ENCODE assay signal across 23 mouse cellular contexts in the genomic region with DNA sequence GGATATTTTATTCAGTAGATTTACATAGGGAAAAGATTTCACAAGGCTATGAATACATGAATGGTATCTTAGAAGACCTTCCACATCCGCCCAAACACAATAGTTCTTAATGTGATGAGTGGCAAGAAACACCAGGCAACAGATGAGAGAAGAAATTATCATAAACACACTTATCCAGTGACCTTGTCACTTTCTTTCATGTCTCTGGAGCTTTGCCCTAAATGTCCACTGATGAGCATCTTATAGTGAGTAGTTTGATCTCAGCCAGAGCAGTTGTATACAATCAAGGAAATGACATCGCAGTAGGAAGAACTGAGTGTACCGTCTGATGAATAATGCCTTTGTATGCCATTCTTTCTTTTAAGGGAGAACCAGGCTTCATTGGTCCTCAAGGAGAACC.
A peak's percentile ranks its signal among the peaks of the same experiment; 100 is the strongest.
DNase-seq lines count a peak whose midpoint lies in the region; ATAC-seq and TF ChIP-seq lines count a peak whose summit lies in the region.
"Had no signal": no experiment of that assay in that cellular context is flagged by ENCODE, and none has a peak within 500 bp of the region (broad histone marks: within the 10 kb centered on the region; RNA-seq: fewer than 3 reads in every experiment).

No protein-coding gene starts in this region.

- no peak for TF ChIP-seq CTCF in hindbrain, postnatal 0 days (IDR thresholded peaks at IDR 0.05; ENCODE audit: low read depth)

- no peaks in the 10 kb centered on the region for H3K36me3 ChIP-seq in hindbrain, postnatal 0 days (ENCODE audit: insufficient read depth, low read length)
- no peaks in the 10 kb centered on the region for H3K36me3 ChIP-seq in hindbrain, embryonic 14.5 days (replicated peaks; ENCODE audit: control insufficient read depth, insufficient read depth)
- H3K36me3 ChIP-seq: G1E had no signal

- no peaks in the 10 kb centered on the region for H3K9me3 ChIP-seq in hindbrain, postnatal 0 days (ENCODE audit: low read length)
- no peaks in the 10 kb centered on the region for H3K9me3 ChIP-seq in hindbrain, embryonic 14.5 days (ENCODE audit: control insufficient read depth, low read length)

- H3K9ac ChIP-seq in hindbrain, postnatal 0 days (replicated peaks; ENCODE audit: low read length), result no peak overlapping the region
- no peak overlapping the region for H3K9ac ChIP-seq in hindbrain, embryonic 14.5 days

- ATAC-seq in hindbrain, postnatal 0 days, result peak; percentile 64
- no peak for ATAC-seq in hindbrain, embryonic 14.5 days (ENCODE audit: low FRiP score)
- ATAC-seq: activated CD4-positive, CD25-positive, alpha-beta regulatory T cell, adult 4 months; CD4-positive, CD25-positive, alpha-beta regulatory T cell, adult 4 months; Patski had no signal

- DNase-seq in hindbrain, postnatal 0 days (ENCODE audit: low spot score), result no peak
- DNase-seq in hindbrain, embryonic 14.5 days (ENCODE audit: low spot score), result no peak
- DNase-seq in Muller cell, postnatal 12 days (ENCODE audit: inconsistent ontology term), result peak; percentile 1
- peak; percentile 53 for DNase-seq in retina, embryonic 14.5 days (ENCODE audit: low spot score)
- peak; percentile 71 for DNase-seq in retina, postnatal 1 day
- no peak for DNase-seq in right cerebral cortex, adult 2 months (ENCODE audit: low spot score in 2 of 2)
- no peak for DNase-seq in layer of hippocampus, adult 8-10 months (ENCODE audit: low spot score in 2 of 2)
- no peak for DNase-seq in layer of hippocampus, adult 18-20 months (ENCODE audit: low spot score in 2 of 2)
- DNase-seq: adrenal gland, adult 2 months; adrenal gland, adult 8-10 months; adrenal gland, postnatal 10 days; adrenal gland, postnatal 14 days; adrenal gland, postnatal 25 days; adrenal gland, postnatal 36 days; B cell, adult 2 months; cerebellum, adult 11 months; cerebellum, adult 11-12 months; cerebellum, adult 18-20 months had no signal

- H3K4me1 ChIP-seq in hindbrain, postnatal 0 days (ENCODE audit: insufficient read depth, low read length), result no peaks in the 10 kb centered on the region
- no peaks in the 10 kb centered on the region for H3K4me1 ChIP-seq in hindbrain, embryonic 14.5 days (replicated peaks; ENCODE audit: control insufficient read depth, insufficient read depth, low read length)

- no peak overlapping the region for H3K4me3 ChIP-seq in hindbrain, postnatal 0 days (ENCODE audit: low read length)
- H3K4me3 ChIP-seq in hindbrain, embryonic 14.5 days (replicated peaks; ENCODE audit: low read length), result no peak overlapping the region

- H3K4me2 ChIP-seq in hindbrain, postnatal 0 days (ENCODE audit: low read depth, low read length), result no peak overlapping the region
- no peak overlapping the region for H3K4me2 ChIP-seq in hindbrain, embryonic 14.5 days (replicated peaks)

- H3K27ac ChIP-seq in hindbrain, postnatal 0 days, result no peak overlapping the region
- H3K27ac ChIP-seq in hindbrain, embryonic 14.5 days, result no peak overlapping the region

- WGBS in hindbrain, postnatal 0 days, result 79% methylated on average over 3 of the region's 3 CpGs
- 83% methylated on average over 3 of the region's 3 CpGs for WGBS in hindbrain, embryonic 14.5 days

- no peaks in the 10 kb centered on the region for H3K27me3 ChIP-seq in hindbrain, postnatal 0 days (ENCODE audit: insufficient read depth, low read length)
- no peaks in the 10 kb centered on the region for H3K27me3 ChIP-seq in hindbrain, embryonic 14.5 days (ENCODE audit: control insufficient read depth, insufficient read depth, low read length)
- H3K27me3 ChIP-seq: CH12.LX, Patski had no signal

Comparison
In these comparisons a context has a peak if more than half of its experiments do, and no peak if none do; other contexts are left out.
1. DNase-seq: peak in Muller cell, postnatal 12 days (single experiment), retina, embryonic 14.5 days (single experiment) and retina, postnatal 1 day (single experiment); none in hindbrain, postnatal 0 days (single experiment), hindbrain, embryonic 14.5 days (single experiment), right cerebral cortex, adult 2 months (0 of 2), layer of hippocampus, adult 8-10 months (0 of 2) and layer of hippocampus, adult 18-20 months (0 of 2).